Comparison of ENCODE assay signal across 7 mouse cellular contexts in the genomic region with DNA sequence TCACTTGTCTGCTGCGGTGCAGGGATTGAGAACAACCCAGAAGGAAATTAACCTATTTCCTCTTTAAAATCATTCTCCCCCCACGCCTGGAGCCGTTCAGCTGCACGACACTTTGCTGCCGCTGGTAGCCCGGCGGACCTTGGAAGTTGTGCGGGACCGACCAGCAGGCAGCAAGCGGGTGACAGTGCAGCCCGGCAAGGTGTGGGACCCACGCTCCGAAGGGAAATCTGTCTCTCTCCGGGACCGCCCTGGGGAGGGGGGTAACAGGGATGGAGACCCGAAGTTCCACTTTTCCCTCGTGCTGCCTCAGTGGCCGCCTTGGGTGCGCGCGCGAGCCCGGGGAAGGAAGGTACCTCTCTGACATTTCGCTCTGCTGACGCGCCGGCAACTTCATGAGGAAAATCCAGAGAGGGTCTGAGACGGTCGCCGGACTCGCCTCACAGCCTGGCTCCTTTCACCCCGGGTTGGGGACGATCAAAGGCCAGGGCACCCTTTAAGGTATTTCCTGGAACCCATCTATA. TPM values are rescaled to one million over a fixed set of nuclear protein-coding genes. Genes with fewer than 3 reads are reported as not detected.
A peak's percentile ranks its signal among the peaks of the same experiment; 100 is the strongest.
DNase-seq lines count a peak whose midpoint lies in the region; ATAC-seq and TF ChIP-seq lines count a peak whose summit lies in the region.

No protein-coding gene starts in this region.

- peak; percentile 53 for DNase-seq in adrenal gland, postnatal 14 days
- DNase-seq in hindbrain, embryonic 11.5 days (ENCODE audit: low spot score) = peak; percentile 68
- DNase-seq in liver, embryonic 11.5 days (ENCODE audit: low spot score) = peak; percentile 81
- DNase-seq in naive thymus-derived CD4-positive, alpha-beta T cell, adult 2 months (ENCODE audit: low read depth) = peak; percentile 61
- peak; percentile 67 for DNase-seq in stomach, postnatal 0 days (ENCODE audit: low spot score)

- H3K9me3 ChIP-seq in ES-Bruce4 (replicated peaks; ENCODE audit: control insufficient read depth, insufficient read depth, low read length, poor library complexity, severe bottlenecking) = no peaks in the 10 kb centered on the region
- no peaks in the 10 kb centered on the region for H3K9me3 ChIP-seq in hindbrain, embryonic 11.5 days (ENCODE audit: control insufficient read depth, low read length)
- no peaks in the 10 kb centered on the region for H3K9me3 ChIP-seq in liver, embryonic 11.5 days (ENCODE audit: control insufficient read depth, low read length)
- H3K9me3 ChIP-seq in stomach, postnatal 0 days (ENCODE audit: control insufficient read depth, low read length) = no peaks in the 10 kb centered on the region

- no peaks in the 10 kb centered on the region for H3K27me3 ChIP-seq in ES-Bruce4 (ENCODE audit: control insufficient read depth, insufficient read depth, low read length, poor library complexity, severe bottlenecking)
- H3K27me3 ChIP-seq in hindbrain, embryonic 11.5 days (ENCODE audit: control insufficient read depth, insufficient read depth, low read length) = no peaks in the 10 kb centered on the region
- no peaks in the 10 kb centered on the region for H3K27me3 ChIP-seq in liver, embryonic 11.5 days (replicated peaks; ENCODE audit: control insufficient read depth, insufficient read depth, low read length)
- H3K27me3 ChIP-seq in stomach, postnatal 0 days (ENCODE audit: control insufficient read depth, insufficient read depth, low read length) = no peaks in the 10 kb centered on the region

- peak overlapping the region; percentile 83 for H3K4me2 ChIP-seq in hindbrain, embryonic 11.5 days (replicated peaks; ENCODE audit: low read depth, low read length)
- H3K4me2 ChIP-seq in liver, embryonic 11.5 days = peak overlapping the region; percentile 84
- H3K4me2 ChIP-seq in stomach, postnatal 0 days (replicated peaks; ENCODE audit: low read depth) = peak overlapping the region; percentile 97

- H3K9ac ChIP-seq in ES-Bruce4 (ENCODE audit: low read depth, poor library complexity, severe bottlenecking) = peak overlapping the region; percentile 96
- H3K9ac ChIP-seq in hindbrain, embryonic 11.5 days (ENCODE audit: low read depth, low read length) = peak overlapping the region; percentile 73
- H3K9ac ChIP-seq in liver, embryonic 11.5 days (ENCODE audit: low read depth, low read length) = peak overlapping the region; percentile 97
- H3K9ac ChIP-seq in stomach, postnatal 0 days (ENCODE audit: low read length) = peak overlapping the region; percentile 89

- TF ChIP-seq POLR2A in ES-Bruce4 (IDR thresholded peaks at IDR 0.05; ENCODE audit: insufficient read depth, low read length) = no peak

- no peak overlapping the region for H3K27ac ChIP-seq in ES-Bruce4 (ENCODE audit: insufficient read depth, low read length)
- no peak overlapping the region for H3K27ac ChIP-seq in hindbrain, embryonic 11.5 days (ENCODE audit: low read depth, low read length)
- peak overlapping the region; percentile 98 for H3K27ac ChIP-seq in liver, embryonic 11.5 days (ENCODE audit: low read depth, low read length)
- H3K27ac ChIP-seq in stomach, postnatal 0 days (replicated peaks) = peak overlapping the region; percentile 94

- no peak for TF ChIP-seq EP300 in ES-Bruce4 (IDR thresholded peaks at IDR 0.05; ENCODE audit: insufficient read depth, low read depth, low read length)
- TF ChIP-seq EP300 in stomach, postnatal 0 days (optimal IDR thresholded peaks at IDR 0.05) = no peak

- no peak for TF ChIP-seq CTCF in ES-Bruce4 (IDR thresholded peaks at IDR 0.05; ENCODE audit: low read depth, low read length)
- 0 out of 2 replicates have a peak, but pooled peaks have one; percentile 10 for TF ChIP-seq CTCF in stomach, postnatal 0 days (IDR thresholded peaks at IDR 0.05; ENCODE audit: low read depth)

- H3K4me1 ChIP-seq in ES-Bruce4 (ENCODE audit: control insufficient read depth, insufficient read depth, low read length) = no peaks in the 10 kb centered on the region
- H3K4me1 ChIP-seq in hindbrain, embryonic 11.5 days (replicated peaks; ENCODE audit: control insufficient read depth, insufficient read depth, low read length) = peaks cover 4% of the 10 kb centered on the region; the same call in 1 of the 2 replicates
- peaks cover 45% of the 10 kb centered on the region for H3K4me1 ChIP-seq in liver, embryonic 11.5 days (replicated peaks; ENCODE audit: control insufficient read depth, insufficient read depth, low read length)
- H3K4me1 ChIP-seq in stomach, postnatal 0 days (replicated peaks; ENCODE audit: control insufficient read depth, insufficient read depth) = no peaks in the 10 kb centered on the region

- peak overlapping the region; percentile 73 for H3K4me3 ChIP-seq in ES-Bruce4 (ENCODE audit: low read depth, low read length)
- peak overlapping the region; percentile 82 for H3K4me3 ChIP-seq in hindbrain, embryonic 11.5 days (ENCODE audit: low read depth, low read length)
- H3K4me3 ChIP-seq in liver, embryonic 11.5 days (ENCODE audit: low read depth, low read length) = peak overlapping the region; percentile 85
- peak overlapping the region; percentile 75 for H3K4me3 ChIP-seq in stomach, postnatal 0 days (ENCODE audit: low read depth, low read length)

- under 1% methylated on average over 33 of the region's 33 CpGs for WGBS in hindbrain, embryonic 11.5 days
- WGBS in liver, embryonic 11.5 days = 1% methylated on average over 33 of the region's 33 CpGs
- under 1% methylated on average over 33 of the region's 33 CpGs for WGBS in stomach, postnatal 0 days

- H3K36me3 ChIP-seq in ES-Bruce4 (ENCODE audit: control insufficient read depth, insufficient read depth, low read length, poor library complexity, severe bottlenecking) = no peaks in the 10 kb centered on the region
- no peaks in the 10 kb centered on the region for H3K36me3 ChIP-seq in hindbrain, embryonic 11.5 days (ENCODE audit: control insufficient read depth, insufficient read depth, low read length)
- H3K36me3 ChIP-seq in liver, embryonic 11.5 days (ENCODE audit: control insufficient read depth, insufficient read depth, low read length) = peaks cover 4% of the 10 kb centered on the region; the same call in 1 of the 2 replicates
- no peaks in the 10 kb centered on the region for H3K36me3 ChIP-seq in stomach, postnatal 0 days (ENCODE audit: control insufficient read depth, insufficient read depth, low read length)

- ATAC-seq in erythroblast, adult 5-6 weeks (replicated peaks; ENCODE audit: low FRiP score, poor library complexity, severe bottlenecking) = peak; percentile 38
- no peak for ATAC-seq in hindbrain, embryonic 11.5 days (ENCODE audit: low FRiP score)
- ATAC-seq in liver, embryonic 11.5 days (replicated peaks; ENCODE audit: low FRiP score) = no peak
- ATAC-seq in stomach, postnatal 0 days (ENCODE audit: low FRiP score, low TSS enrichment) = 0 out of 2 replicates have a peak, but pooled peaks have one; percentile 18

RNA-seq across cellular contexts. Expression of a gene that starts 0.9 kb away (rescaled TPM):
- 5.7 and 5.8 TPM in 2 replicates for polyA plus RNA-seq in ES-Bruce4 (2011; ENCODE audit: insufficient read depth, insufficient read length, low read depth, missing spikeins)
- 3.3 and 7.0 TPM in 2 replicates for total RNA-seq in adrenal gland, postnatal 14 days (2021)
- total RNA-seq in erythroblast, adult 5-6 weeks (2015; ENCODE audit: low replicate concordance) = 2.3 and 3.1 TPM in 2 replicates
- 1.7 and 7.7 TPM in 2 replicates for total RNA-seq in erythroblast, adult 5-6 weeks (2017; ENCODE audit: low replicate concordance)
- 3.1 and 4.2 TPM in 2 replicates for polyA plus RNA-seq in hindbrain, embryonic 11.5 days (2014; fragmentation: Nextera tagmentation; extraction: Ambion mirVana)
- 5.8 and 6.2 TPM in 2 replicates for polyA plus RNA-seq in liver, embryonic 11.5 days (2014; fragmentation: Nextera tagmentation; extraction: Ambion mirVana)
- polyA plus RNA-seq in stomach, postnatal 0 days (2015; fragmentation: Nextera tagmentation; extraction: Ambion mirVana) = 3.2 and 3.5 TPM in 2 replicates

RNA-seq across cellular contexts. Expression of a gene that starts 1.2 kb away (rescaled TPM):
- polyA plus RNA-seq in ES-Bruce4 (2011; ENCODE audit: insufficient read depth, insufficient read length, low read depth, missing spikeins) = 12.7 and 14.7 TPM in 2 replicates
- total RNA-seq in adrenal gland, postnatal 14 days (2021) = 2.4 and 4.4 TPM in 2 replicates
- 98.4 and 101 TPM in 2 replicates for total RNA-seq in erythroblast, adult 5-6 weeks (2015; ENCODE audit: low replicate concordance)
- 65.1 and 113 TPM in 2 replicates for total RNA-seq in erythroblast, adult 5-6 weeks (2017; ENCODE audit: low replicate concordance)
- polyA plus RNA-seq in hindbrain, embryonic 11.5 days (2014; fragmentation: Nextera tagmentation; extraction: Ambion mirVana) = 4.6 and 6.0 TPM in 2 replicates
- polyA plus RNA-seq in liver, embryonic 11.5 days (2014; fragmentation: Nextera tagmentation; extraction: Ambion mirVana) = 52.2 and 58.7 TPM in 2 replicates
- 10.4 and 11.9 TPM in 2 replicates for polyA plus RNA-seq in stomach, postnatal 0 days (2015; fragmentation: Nextera tagmentation; extraction: Ambion mirVana)

RNA-seq across cellular contexts. Expression of a gene that starts 46.5 kb away (rescaled TPM):
- polyA plus RNA-seq in ES-Bruce4 (2011; ENCODE audit: insufficient read depth, insufficient read length, low read depth, missing spikeins) = 78.5 and 80.2 TPM in 2 replicates
- 41.0 and 41.1 TPM in 2 replicates for total RNA-seq in adrenal gland, postnatal 14 days (2021)
- 16.9 and 38.6 TPM in 2 replicates for total RNA-seq in erythroblast, adult 5-6 weeks (2015; ENCODE audit: low replicate concordance)
- total RNA-seq in erythroblast, adult 5-6 weeks (2017; ENCODE audit: low replicate concordance) = 12.9 and 20.4 TPM in 2 replicates
- polyA plus RNA-seq in hindbrain, embryonic 11.5 days (2014; fragmentation: Nextera tagmentation; extraction: Ambion mirVana) = 49.9 and 50.4 TPM in 2 replicates
- 33.7 and 35.5 TPM in 2 replicates for polyA plus RNA-seq in liver, embryonic 11.5 days (2014; fragmentation: Nextera tagmentation; extraction: Ambion mirVana)
- 21.5 and 22.1 TPM in 2 replicates for polyA plus RNA-seq in stomach, postnatal 0 days (2015; fragmentation: Nextera tagmentation; extraction: Ambion mirVana)

RNA-seq across cellular contexts. Expression of a gene that starts 58.5 kb away (rescaled TPM):
- polyA plus RNA-seq in ES-Bruce4 (2011; ENCODE audit: insufficient read depth, insufficient read length, low read depth, missing spikeins) = not detected in 2 replicates
- not detected in 2 replicates for total RNA-seq in adrenal gland, postnatal 14 days (2021)
- total RNA-seq in erythroblast, adult 5-6 weeks (2015; ENCODE audit: low replicate concordance) = not detected in 2 replicates
- total RNA-seq in erythroblast, adult 5-6 weeks (2017; ENCODE audit: low replicate concordance) = not detected in 2 replicates
- polyA plus RNA-seq in hindbrain, embryonic 11.5 days (2014; fragmentation: Nextera tagmentation; extraction: Ambion mirVana) = not detected in 2 replicates
- polyA plus RNA-seq in liver, embryonic 11.5 days (2014; fragmentation: Nextera tagmentation; extraction: Ambion mirVana) = not detected in 2 replicates
- not detected in 2 replicates for polyA plus RNA-seq in stomach, postnatal 0 days (2015; fragmentation: Nextera tagmentation; extraction: Ambion mirVana)

Comparison
In these comparisons a context has a peak if more than half of its experiments do, and no peak if none do; other contexts are left out.
1. H3K27ac ChIP-seq: peak in liver, embryonic 11.5 days (single experiment) and stomach, postnatal 0 days (single experiment); none in ES-Bruce4 (single experiment) and hindbrain, embryonic 11.5 days (single experiment).
2. ATAC-seq: peak in erythroblast, adult 5-6 weeks (single experiment) and stomach, postnatal 0 days (single experiment); none in hindbrain, embryonic 11.5 days (single experiment) and liver, embryonic 11.5 days (single experiment).
3. Peak in every context shown above with its lines, with median percentiles within 50 percentile points of each other: H3K4me3 ChIP-seq, H3K9ac ChIP-seq, DNase-seq and H3K4me2 ChIP-seq.